Mouse (Mus musculus): Measurements from ENCODE around the gene Vtn.

DNA sequence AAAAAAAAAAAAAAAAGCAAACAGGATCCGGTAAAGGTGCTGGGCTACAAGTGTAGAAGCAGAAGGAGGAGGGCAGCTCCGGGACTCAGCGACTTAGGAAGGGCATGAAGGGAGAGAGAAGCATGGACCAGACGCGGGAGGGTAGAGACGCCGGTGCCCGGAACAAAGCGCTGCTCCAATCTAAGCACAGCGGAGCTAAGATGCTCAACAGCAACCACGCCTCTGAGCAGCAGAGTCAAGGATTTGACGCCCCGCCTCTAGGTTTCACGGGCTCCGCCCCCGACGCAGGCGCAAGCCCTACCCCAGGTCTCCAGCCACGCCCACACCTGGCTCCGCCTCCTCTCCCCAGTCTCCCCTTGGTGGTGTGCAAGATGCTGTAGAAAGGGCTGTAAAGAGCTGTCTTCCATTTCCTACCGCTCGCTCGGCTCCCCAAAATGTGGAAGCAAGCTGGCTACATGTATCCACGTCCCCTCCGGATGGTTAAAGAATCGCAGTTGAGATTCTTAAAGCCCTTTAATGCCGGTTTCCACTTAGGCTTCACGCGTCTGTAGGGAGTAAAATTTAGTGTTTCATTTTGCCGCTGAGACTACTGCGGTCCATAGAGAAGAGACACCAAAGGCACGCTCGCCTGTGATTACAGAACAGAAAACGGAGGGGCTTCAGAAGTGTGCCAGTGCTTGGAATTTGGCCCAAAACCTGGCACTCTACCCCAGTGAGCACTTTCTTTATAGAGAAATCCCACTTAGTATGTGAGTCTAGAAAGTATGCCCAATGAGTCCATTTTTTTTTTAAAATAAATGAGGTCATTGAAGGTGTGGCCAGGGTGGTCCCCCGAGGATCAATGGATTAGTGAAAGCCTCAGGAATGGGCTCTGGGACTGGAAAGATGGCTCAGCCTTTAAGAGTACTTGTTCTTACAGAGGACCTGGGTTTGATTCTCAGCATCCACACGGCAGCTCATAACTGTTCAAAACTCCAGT is 1.1 kb upstream of the Vtn start, which contains the start of gene Sarm1:
- TF ChIP-seq CTCF (IDR thresholded peaks at IDR 0.05; ENCODE audit: low read depth, low read length) (no peak), POLR2A (IDR thresholded peaks at IDR 0.05; ENCODE audit: insufficient read depth, low read length) (peak; percentile 85), EP300 (IDR thresholded peaks at IDR 0.05; ENCODE audit: insufficient read depth, low read depth, low read length) (no peak)
